Comparison of ENCODE assay signal across 26 mouse cellular contexts in the genomic region with DNA sequence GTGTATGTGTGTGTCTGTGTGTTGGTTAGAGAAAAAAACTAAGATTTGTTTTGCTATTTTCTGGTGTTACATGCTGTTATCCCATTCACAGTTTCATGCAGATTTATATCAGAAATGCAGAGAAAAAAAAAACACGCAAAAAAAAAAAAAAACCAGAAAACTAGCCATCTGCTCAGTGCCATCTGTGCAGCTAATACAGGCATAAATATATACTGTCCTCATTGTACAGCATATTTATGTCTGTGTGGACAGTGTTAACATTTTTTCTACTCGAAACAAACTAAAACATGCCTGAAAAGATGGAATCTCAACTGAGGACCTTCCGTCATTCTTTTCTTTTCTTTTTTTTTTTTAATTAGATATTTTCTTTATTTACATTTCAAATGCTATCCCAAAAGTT.
DNase-seq lines count a peak whose midpoint lies in the region; ATAC-seq lines count a peak whose summit lies in the region.
"Had no signal": no experiment of that assay in that cellular context is flagged by ENCODE, and none has a peak within 500 bp of the region (broad histone marks: within the 10 kb centered on the region; RNA-seq: fewer than 3 reads in every experiment).

No protein-coding gene starts in this region.

- no peak overlapping the region for H3K27ac ChIP-seq in forebrain, embryonic 14.5 days (ENCODE audit: low read depth, low read length)
- H3K27ac ChIP-seq in forebrain, embryonic 12.5 days, result no peak overlapping the region
- H3K27ac ChIP-seq: embryonic facial prominence, embryonic 12.5 days; embryonic facial prominence, embryonic 15.5 days; heart, embryonic 15.5 days; hindbrain, embryonic 10.5 days; hindbrain, embryonic 13.5 days; intestine, embryonic 15.5 days had no signal

- no peaks in the 10 kb centered on the region for H3K4me1 ChIP-seq in forebrain, embryonic 14.5 days (ENCODE audit: control insufficient read depth, insufficient read depth, low read length)
- no peaks in the 10 kb centered on the region for H3K4me1 ChIP-seq in forebrain, embryonic 12.5 days
- H3K4me1 ChIP-seq: embryonic facial prominence, embryonic 12.5 days; embryonic facial prominence, embryonic 15.5 days; heart, embryonic 12.5 days; heart, embryonic 15.5 days; hindbrain, embryonic 10.5 days; hindbrain, embryonic 13.5 days; intestine, embryonic 15.5 days had no signal

- H3K27me3 ChIP-seq in forebrain, embryonic 14.5 days (replicated peaks; ENCODE audit: control insufficient read depth, insufficient read depth, low read length), result no peaks in the 10 kb centered on the region
- H3K27me3 ChIP-seq in forebrain, embryonic 12.5 days, result no peaks in the 10 kb centered on the region
- H3K27me3 ChIP-seq: embryonic facial prominence, embryonic 12.5 days; embryonic facial prominence, embryonic 15.5 days; heart, embryonic 12.5 days; heart, embryonic 15.5 days; hindbrain, embryonic 13.5 days; intestine, embryonic 15.5 days had no signal

- ATAC-seq in forebrain, embryonic 14.5 days, result peak; percentile 75
- no peak for ATAC-seq in forebrain, embryonic 12.5 days (ENCODE audit: low FRiP score)
- ATAC-seq: CD4-positive, CD25-positive, alpha-beta regulatory T cell, adult 4 months; hindbrain, embryonic 16.5 days; intestine, embryonic 15.5 days had no signal

- H3K9ac ChIP-seq in forebrain, embryonic 14.5 days (ENCODE audit: low read length), result no peak overlapping the region
- no peak overlapping the region for H3K9ac ChIP-seq in forebrain, embryonic 12.5 days
- H3K9ac ChIP-seq: embryonic facial prominence, embryonic 12.5 days; embryonic facial prominence, embryonic 15.5 days; heart, embryonic 12.5 days; heart, embryonic 15.5 days; hindbrain, embryonic 13.5 days; intestine, embryonic 15.5 days had no signal

- DNase-seq in forebrain, embryonic 14.5 days (ENCODE audit: low spot score), result peak; percentile 31
- DNase-seq in left cerebral cortex, postnatal 25 days (ENCODE audit: low spot score in 2 of 2), result peak; percentile 5 to 42
- no peak for DNase-seq in left cerebral cortex, postnatal 4 days
- DNase-seq in brain, embryonic 18.5 days (ENCODE audit: low read depth, low spot score), result peak; percentile 6
- DNase-seq in telencephalon, adult 2 months (ENCODE audit: low read depth, low spot score), result peak; percentile 40
- no peak for DNase-seq in layer of hippocampus, adult 18-20 months (ENCODE audit: low spot score in 2 of 2)
- DNase-seq in ovary, adult 18-20 months (ENCODE audit: low spot score), result no peak
- DNase-seq: adrenal gland, adult 2 months; adrenal gland, postnatal 25 days; cerebellum, adult 18-20 months; cerebellum, adult 9-10 months; gastrocnemius, postnatal 25 days; heart, adult 18-20 months; heart, postnatal 10 days; heart, postnatal 36 days; kidney, adult 11 months had no signal

- 76% methylated on average over 3 of the region's 3 CpGs for WGBS in forebrain, embryonic 14.5 days
- 80% methylated on average over 3 of the region's 3 CpGs for WGBS in forebrain, embryonic 12.5 days

- H3K4me3 ChIP-seq in forebrain, embryonic 14.5 days (ENCODE audit: low read depth, low read length), result no peak overlapping the region
- no peak overlapping the region for H3K4me3 ChIP-seq in forebrain, embryonic 12.5 days (replicated peaks)
- H3K4me3 ChIP-seq: embryonic facial prominence, embryonic 12.5 days; embryonic facial prominence, embryonic 15.5 days; heart, embryonic 12.5 days; heart, embryonic 15.5 days; hindbrain, embryonic 10.5 days; hindbrain, embryonic 13.5 days; intestine, embryonic 15.5 days had no signal

- H3K9me3 ChIP-seq in forebrain, embryonic 14.5 days (replicated peaks; ENCODE audit: control insufficient read depth, low read length), result peaks cover 7% of the 10 kb centered on the region; the same call in 1 of the 2 replicates
- H3K9me3 ChIP-seq in forebrain, embryonic 12.5 days, result peaks cover 8% of the 10 kb centered on the region
- H3K9me3 ChIP-seq: intestine, embryonic 15.5 days had no signal

- no peaks in the 10 kb centered on the region for H3K36me3 ChIP-seq in forebrain, embryonic 14.5 days (ENCODE audit: control insufficient read depth, insufficient read depth, low read length)
- no peaks in the 10 kb centered on the region for H3K36me3 ChIP-seq in forebrain, embryonic 12.5 days (replicated peaks)
- H3K36me3 ChIP-seq: embryonic facial prominence, embryonic 15.5 days; heart, embryonic 12.5 days; heart, embryonic 15.5 days; hindbrain, embryonic 10.5 days; intestine, embryonic 15.5 days had no signal

- no peak overlapping the region for H3K4me2 ChIP-seq in forebrain, embryonic 14.5 days (ENCODE audit: low read length)
- H3K4me2 ChIP-seq in forebrain, embryonic 12.5 days, result no peak overlapping the region
- H3K4me2 ChIP-seq: embryonic facial prominence, embryonic 12.5 days; embryonic facial prominence, embryonic 15.5 days; heart, embryonic 12.5 days; heart, embryonic 15.5 days; hindbrain, embryonic 13.5 days; intestine, embryonic 15.5 days had no signal

- intact Hi-C loops in left cerebral cortex, postnatal 25 days (cut with DNase I), result loop anchor here (5.0 to 10.0 kb wide), 3 partner anchors 92 to 950 kb away; no protein-coding TSS in a partner anchor
- intact Hi-C loops in left cerebral cortex, postnatal 4 days (cut with DNase I), result no loop called here

Comparison
In these comparisons a context has a peak if more than half of its experiments do, and no peak if none do; other contexts are left out.
1. DNase-seq: peak in forebrain, embryonic 14.5 days (single experiment), left cerebral cortex, postnatal 25 days (2 of 2), brain, embryonic 18.5 days (single experiment) and telencephalon, adult 2 months (single experiment); none in left cerebral cortex, postnatal 4 days (single experiment), layer of hippocampus, adult 18-20 months (0 of 2) and ovary, adult 18-20 months (single experiment).